Mouse (Mus musculus) adrenal gland, adult 2 months (tissue): Measurements from ENCODE around the gene Slc25a22. TPM values are rescaled to one million over a fixed set of nuclear protein-coding genes. Genes with fewer than 3 reads are reported as not detected.
A peak's percentile ranks its signal among the peaks of the same experiment; 100 is the strongest.

ENCODE experiments used
- DNase-seq: peaks from one replicate; pipeline ENCODE4 v3.0.0; 2021
- polyA plus RNA-seq: library from polyadenylated mRNA; depleted of rRNA; stranded (reverse); fragments of >200 nt; gene quantifications from 2 replicates; pipeline ENCODE4 v1.2.3, GENCODE M21; 2012
- total RNA-seq, 2 experiments: library from RNA; stranded (reverse); gene quantifications; 2 replicates each; pipeline ENCODE4 v1.2.3; 2021

The Slc25a22 gene
- total and polyA plus RNA-seq, 3 experiments, result 125 to 236 (median 172) TPM

GRCm38 (mm10) chr7:141435129-141435855 lies 2.4 kb downstream of the Slc25a22 start:
- peak; percentile 85 for DNase-seq

- DNase-seq, result peak; percentile 72
Observed at GRCm38 (mm10) chr7:141434464-141434863, 3.2 kb downstream of the Slc25a22 start.

- DNase-seq, result no peak
Observed at GRCm38 (mm10) chr7:141433517-141434400, 3.9 kb downstream of the Slc25a22 start.

- DNase-seq, result peak; percentile 89
Observed at GRCm38 (mm10) chr7:141432741-141433516, 4.8 kb downstream of the Slc25a22 start.

- DNase-seq, result peak; percentile 92
Observed at GRCm38 (mm10) chr7:141432186-141432611, 5.5 kb downstream of the Slc25a22 start.

GRCm38 (mm10) chr7:141431434-141432185 lies 6.1 kb downstream of the Slc25a22 start:
- DNase-seq, result no peak

GRCm38 (mm10) chr7:141430585-141431240 lies 7.0 kb downstream of the Slc25a22 start:
- DNase-seq, result no peak

- DNase-seq, result peak; percentile 75
Observed at GRCm38 (mm10) chr7:141429840-141430584, 7.7 kb downstream of the Slc25a22 start.

GRCm38 (mm10) chr7:141429310-141429709 lies 8.4 kb downstream of the Slc25a22 start, which contains the start of gene Cend1:
Cend1 (minus strand) TSS chr7:141429491.
- peak; percentile 69 for DNase-seq

GRCm38 (mm10) chr7:141428701-141429100 lies 9.0 kb downstream of the Slc25a22 start:
- DNase-seq, result no peak

- DNase-seq, result no peak
Observed at GRCm38 (mm10) chr7:141426948-141427730, 10.6 kb downstream of the Slc25a22 start.

GRCm38 (mm10) chr7:141423811-141424210 lies 13.9 kb downstream of the Slc25a22 start:
- DNase-seq, result no peak

GRCm38 (mm10) chr7:141420030-141420702 lies 17.5 kb downstream of the Slc25a22 start:
- no peak for DNase-seq

- no peak for DNase-seq
Observed at GRCm38 (mm10) chr7:141418970-141419369, 18.7 kb downstream of the Slc25a22 start.

- no peak for DNase-seq
Observed at GRCm38 (mm10) chr7:141417731-141418681, 19.7 kb downstream of the Slc25a22 start.

- DNase-seq, result no peak
Observed at GRCm38 (mm10) chr7:141416144-141416841, 21.4 kb downstream of the Slc25a22 start.
